Mouse (Mus musculus) gastrocnemius, postnatal 36 days (tissue): ENCODE measurements around the gene Mamdc4. TPM values are rescaled to one million over a fixed set of nuclear protein-coding genes. Genes with fewer than 3 reads are reported as not detected.

Source experiments
- DNase-seq, 2 experiments: peaks; one replicate each; pipeline ENCODE4 v3.0.0; 2022
- intact Hi-C: fragments of 180-260 bp; cut with DNase I; formaldehyde crosslinking; loops from one replicate; pipeline ENCODE4 v1.15.1; 2025
- long read RNA-seq, 2 experiments: library from polyadenylated mRNA; stranded (forward); transcript quantifications; one replicate each; pipeline ENCODE4 v2.0.0; 2021
- total RNA-seq, 2 experiments: library from RNA; stranded (reverse); gene quantifications; 2 replicates each; pipeline ENCODE4 v1.2.3; 2021

The Mamdc4 gene
- 1 to 10 TPM in 1 of 2 experiments, under 1 TPM in 1; 0.74 to 4.7 TPM for total RNA-seq
- long read RNA-seq, experiment 1, partial matches to known transcripts: 0 of 5 reads
- long read RNA-seq, experiment 1, other reads (novel, unspliced or antisense): 5 of 5 reads
- long read RNA-seq, experiment 2: 0 reads

GRCm38 (mm10) chr2:25574579-25575431 lies at the start of gene Mamdc4, which contains the start of gene Phpt1:
TSS of gene Mamdc4 (minus strand) at chr2:25574845.
TSS of gene Phpt1 (minus strand) at chr2:25575224.
- intact Hi-C loops: loop anchor here (5.0 kb wide), 1 partner anchor 153 kb away; the partner anchor contains the start of gene Fut7
- peak; percentile 93 to 96 for DNase-seq

DNA sequence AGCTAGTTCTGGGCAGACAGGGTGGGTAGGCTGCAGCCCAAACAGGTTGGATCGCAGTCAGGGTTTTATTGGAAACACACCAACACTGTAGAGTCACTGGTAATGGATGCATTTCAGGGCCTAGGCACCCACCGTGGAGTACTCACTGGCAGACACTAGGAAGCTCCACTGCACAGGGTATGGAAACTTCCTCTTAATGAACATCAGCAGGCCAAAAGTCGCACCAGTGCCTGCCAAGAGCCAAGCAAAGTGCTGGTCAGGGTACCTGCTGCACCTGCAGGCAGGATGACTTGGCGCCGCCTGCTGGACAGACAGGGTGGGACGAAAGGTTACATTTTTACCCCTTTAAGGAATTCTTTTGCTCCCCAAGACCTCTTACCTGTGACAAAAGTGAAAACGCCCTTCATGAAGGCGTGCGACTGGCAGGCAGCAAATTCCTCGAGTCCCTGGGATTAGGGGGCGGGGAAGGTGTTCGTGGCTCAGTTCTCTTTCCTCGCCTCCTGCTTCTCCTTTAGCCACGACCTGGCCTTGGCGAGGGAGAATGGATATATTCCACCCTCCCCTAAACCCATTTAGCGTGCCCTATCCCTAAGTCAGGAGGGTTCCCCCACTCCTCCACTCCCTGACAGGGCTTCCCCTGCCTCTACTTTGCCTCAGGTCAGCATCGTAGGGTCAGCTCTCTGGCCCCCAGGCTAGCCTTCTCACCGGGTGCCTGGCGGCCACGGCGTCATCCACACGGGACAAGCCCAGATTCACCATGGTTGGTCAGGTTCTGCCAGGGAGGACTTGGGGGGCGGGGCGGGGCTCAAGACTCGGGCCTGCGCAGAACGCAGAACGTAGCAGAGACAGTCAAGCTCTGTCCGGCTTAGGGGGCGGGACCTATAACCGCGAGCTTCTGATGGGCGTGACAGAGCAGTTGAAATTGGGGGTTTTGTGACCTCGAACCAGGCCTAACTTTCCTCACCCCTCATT lies 46.9 kb upstream of the Mamdc4 start, which contains the start of gene Tmem141:
Gene Tmem141, minus strand, starts transcription at position 777 of the 972 bp plus-strand sequence.
- intact Hi-C loops: no loop called here
- peak; percentile 78 to 88 for DNase-seq

DNA sequence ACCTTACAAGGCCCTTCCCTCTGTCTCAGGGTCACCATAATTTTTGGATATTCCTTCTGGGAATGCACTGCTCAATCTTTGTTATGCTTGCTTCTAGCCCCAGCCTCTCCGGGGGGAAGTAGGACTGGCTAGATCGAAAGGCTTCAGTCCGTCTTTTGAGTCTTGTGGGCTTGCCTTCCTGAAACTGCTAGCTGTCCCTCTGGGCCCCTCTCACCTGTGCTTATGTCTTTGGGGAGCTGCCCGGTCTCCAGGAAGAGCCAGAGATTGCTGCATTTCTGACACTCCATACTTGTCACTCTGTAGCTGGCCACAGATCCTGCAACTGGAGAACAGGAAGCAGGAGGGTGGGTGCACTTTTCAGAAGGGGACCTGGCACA lies 46.2 kb upstream of the Mamdc4 start:
- intact Hi-C loops: no loop called here
- DNase-seq: no peak

DNA sequence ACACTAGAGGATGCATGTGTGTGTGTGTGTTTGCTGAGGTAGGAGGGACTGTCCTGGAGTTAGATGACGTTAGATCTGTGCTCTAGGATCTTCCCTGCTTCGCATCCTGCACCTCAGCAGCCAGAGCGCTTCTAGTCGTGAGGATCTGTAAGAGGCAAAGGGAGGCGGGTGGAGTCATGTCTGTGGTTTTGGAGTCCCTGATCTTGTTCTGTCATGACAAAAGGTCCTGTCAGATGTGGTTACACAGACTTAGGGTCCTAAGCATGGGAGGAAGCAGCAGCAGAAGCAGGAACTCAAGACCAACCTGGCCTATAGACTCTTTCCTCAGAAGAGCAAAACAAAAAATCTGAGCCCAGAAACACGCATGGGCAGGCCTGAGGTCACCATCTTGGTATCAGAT lies 45.7 kb upstream of the Mamdc4 start:
- intact Hi-C loops: no loop called here
- no peak for DNase-seq

DNA sequence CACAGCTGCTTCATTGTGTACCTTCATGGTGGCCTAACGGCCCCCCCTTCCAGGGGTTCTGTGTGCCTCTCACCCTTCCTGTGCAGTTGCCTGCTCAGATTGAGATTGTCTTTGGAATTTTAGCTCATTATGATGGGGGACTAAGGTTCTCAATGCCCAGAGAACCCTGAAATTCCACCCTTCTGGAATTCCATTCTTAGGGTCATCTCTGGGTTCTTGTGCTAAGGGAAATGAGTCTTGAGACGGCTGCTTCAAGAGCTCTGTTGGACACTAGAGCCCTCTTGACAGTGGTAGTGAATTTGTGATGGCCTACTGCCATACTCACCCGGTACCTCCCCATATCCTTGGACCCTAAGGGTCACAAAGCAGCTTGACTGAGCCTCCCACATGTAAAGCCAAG lies 42.9 kb upstream of the Mamdc4 start, which contains the start of gene Ccdc183:
Gene Ccdc183, minus strand, starts transcription at position 101 of the 400 bp plus-strand sequence.
- intact Hi-C loops: no loop called here
- DNase-seq: no peak

DNA sequence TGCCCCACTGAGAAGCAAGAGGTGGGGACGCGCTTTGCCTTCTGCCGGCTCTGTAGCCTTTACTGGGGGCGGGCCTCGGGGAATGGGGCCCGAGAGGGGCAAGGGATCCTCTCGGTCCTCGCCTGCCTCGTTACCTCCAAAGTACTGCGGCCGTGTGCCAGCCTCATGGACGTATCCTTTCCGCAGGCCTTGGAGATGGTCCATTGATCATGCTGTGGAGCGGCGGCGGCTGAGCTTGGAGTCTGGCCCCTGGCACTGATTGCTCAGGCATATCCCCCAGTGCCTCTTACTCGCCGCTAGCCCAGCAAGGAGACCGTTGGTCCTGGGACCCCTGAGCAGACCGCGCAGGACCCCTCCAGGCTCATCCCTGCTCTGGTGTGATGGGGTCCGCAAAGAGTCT lies 41.8 kb upstream of the Mamdc4 start:
- intact Hi-C loops: no loop called here
- DNase-seq: no peak

DNA sequence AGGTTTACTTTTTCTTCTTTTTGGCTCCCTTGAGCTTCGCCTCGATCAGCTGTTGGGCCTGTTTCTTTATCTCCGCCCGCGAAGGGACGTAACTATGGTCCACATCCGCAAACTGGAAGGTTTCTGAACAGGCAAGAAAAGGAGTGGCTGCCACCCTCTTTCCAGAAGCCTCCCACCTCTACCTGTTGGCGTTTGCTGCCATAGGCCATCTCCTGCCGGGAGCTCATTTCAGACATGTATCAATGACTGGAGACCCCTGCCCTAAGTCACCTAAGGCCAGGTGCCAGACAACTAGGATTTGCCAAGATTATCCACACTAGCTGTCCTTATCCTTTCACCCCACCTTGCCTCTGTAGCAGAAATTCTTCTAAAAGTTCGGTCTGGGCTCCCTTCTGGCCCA lies 34.0 kb upstream of the Mamdc4 start:
- DNase-seq: no peak
- intact Hi-C loops: no loop called here

DNA sequence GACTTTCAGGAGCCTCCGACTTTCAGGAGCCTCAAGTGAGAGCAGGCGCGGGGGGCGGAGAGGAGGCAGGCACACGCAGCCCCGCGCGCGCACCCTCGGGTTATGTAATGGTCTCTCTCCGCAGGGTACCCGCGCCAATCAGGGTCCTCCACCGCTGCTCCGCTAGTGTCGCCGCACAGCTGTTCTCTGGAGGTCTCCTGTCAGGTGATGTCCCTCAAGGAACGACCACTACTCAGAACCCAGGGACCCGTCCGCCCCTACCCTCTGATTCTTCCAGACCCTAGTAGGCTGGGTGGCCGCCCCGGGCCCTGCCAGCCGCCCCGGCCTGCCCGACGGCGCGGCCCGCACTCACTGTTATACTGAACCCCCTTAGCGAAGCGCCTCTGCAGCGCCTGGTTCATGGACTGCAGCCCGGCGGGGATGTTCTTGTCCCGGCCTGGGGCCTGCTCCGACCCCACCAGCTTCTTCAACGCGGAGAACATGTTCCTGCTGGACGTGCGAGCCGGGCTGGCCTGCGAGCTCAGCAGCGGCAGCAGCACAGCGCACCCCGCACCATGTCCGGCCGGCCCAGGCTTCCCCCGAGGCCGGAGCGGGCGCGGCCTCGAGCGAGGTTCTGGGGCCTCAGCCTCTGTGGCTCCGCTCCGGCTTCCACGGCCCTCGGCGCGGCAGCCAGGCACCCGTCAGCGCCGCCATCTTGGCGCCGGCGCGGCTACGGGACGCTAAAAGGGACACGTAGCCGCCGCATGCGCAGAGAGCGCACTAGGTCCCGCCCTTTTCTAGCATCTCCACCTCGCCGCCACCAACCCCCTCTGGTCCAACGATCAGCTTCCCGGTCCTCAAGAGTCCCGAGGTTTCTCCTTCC lies 33.3 kb upstream of the Mamdc4 start, which contains the start of gene Rabl6:
Gene Rabl6, minus strand, starts transcription at position 761 of the 862 bp plus-strand sequence.
- intact Hi-C loops: no loop called here
- DNase-seq: peak; percentile 86 to 88

DNA sequence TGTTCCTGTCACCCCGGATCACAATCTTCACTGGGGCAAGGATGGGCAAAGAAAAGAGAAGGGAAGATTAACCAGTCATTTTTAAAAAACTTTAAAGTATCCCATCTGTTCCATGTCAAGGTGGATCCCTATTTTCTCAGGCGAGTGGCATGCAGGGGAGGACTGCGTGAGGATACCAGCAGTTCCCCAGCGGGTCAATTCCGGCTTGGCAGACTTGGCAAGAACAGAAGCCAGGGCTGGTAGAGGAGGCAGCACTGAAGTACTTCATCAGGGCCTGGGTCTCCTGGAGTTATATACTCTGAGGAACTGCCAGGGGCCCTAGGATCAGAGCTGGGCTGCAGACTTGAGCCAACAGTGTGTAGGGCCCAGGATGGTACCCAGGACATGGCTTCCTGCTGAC lies 27.9 kb upstream of the Mamdc4 start:
- intact Hi-C loops: no loop called here
- DNase-seq: no peak

DNA sequence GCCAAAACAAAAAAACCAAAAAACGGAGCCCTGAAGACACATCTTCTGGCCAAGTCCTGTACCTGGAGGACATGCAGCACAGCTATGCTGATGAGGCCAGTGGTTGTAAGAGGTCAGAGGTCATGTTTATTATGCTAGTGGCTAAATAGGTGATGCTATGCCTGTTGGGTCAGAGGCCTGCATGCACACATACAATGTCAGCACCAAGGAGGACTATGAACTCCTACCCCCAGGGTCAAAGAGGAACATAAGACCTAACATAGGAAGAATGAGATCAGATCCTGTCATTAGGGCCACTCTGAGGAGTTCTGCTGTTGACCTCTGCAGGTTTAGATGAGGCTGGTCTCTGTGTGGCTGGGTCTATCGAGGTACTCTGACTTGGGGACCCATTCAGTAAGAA lies 25.4 kb upstream of the Mamdc4 start:
- intact Hi-C loops: no loop called here
- no peak for DNase-seq

DNA sequence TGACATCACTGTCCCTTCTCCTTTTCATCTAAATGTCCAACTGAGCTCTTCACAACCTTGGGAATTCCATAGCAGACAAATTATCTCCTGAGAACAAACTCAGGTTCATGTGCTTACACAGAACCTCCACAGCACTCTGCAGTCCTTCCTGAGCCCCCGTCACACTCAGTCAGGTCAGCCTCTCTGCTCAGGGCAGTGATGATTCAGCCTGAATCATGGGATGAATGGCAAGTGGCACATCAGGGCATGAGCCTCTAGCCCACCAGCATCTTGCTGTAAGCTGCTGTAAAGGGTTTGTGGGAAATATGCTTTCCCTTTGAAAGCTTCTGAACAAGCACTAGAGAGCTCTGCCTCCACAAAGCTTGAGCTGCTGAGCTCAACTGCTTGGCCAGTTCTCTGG lies 24.1 kb upstream of the Mamdc4 start:
- DNase-seq: no peak
- intact Hi-C loops: no loop called here

DNA sequence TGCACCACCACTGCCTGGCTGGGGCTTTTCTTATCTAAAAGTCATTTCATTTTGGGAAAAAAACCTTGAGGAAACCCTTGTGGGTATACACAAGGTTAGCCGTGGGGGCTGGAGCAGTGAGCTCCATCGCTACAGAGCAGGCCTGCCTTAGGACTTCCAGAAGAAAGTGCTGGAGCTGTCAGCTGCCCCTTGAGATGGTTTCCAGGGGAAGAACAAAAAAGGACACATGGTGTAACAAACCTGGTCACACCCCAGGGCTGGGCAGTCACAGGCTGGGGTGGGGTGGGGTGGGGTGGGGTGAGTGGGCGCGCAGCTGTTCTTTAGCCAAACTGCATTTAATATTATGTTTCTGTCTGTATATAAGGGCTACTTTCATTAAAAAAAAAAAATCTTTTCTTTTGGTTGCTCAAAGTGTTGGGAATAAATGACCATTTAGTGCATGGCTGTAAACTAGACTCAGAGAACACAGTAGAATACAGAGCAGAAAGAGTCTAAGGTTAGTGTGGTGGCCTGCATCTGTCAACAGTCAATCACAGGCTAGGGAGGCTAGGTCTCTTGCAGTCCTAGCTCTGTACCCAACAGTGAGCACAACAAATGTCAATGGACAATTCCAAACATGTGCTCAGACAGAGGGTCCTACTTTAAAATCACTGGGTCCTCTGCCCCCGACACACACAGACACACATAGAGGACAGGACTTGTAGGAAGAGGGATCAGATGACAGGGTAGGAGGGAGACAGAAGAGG lies 22.3 kb upstream of the Mamdc4 start:
- intact Hi-C loops: no loop called here
- no peak for DNase-seq

GRCm38 (mm10) chr2:25591863-25592262 lies 17.2 kb upstream of the Mamdc4 start:
- intact Hi-C loops: no loop called here
- DNase-seq: no peak

GRCm38 (mm10) chr2:25588227-25588907 lies 13.7 kb upstream of the Mamdc4 start:
- intact Hi-C loops: no loop called here
- DNase-seq: no peak

DNA sequence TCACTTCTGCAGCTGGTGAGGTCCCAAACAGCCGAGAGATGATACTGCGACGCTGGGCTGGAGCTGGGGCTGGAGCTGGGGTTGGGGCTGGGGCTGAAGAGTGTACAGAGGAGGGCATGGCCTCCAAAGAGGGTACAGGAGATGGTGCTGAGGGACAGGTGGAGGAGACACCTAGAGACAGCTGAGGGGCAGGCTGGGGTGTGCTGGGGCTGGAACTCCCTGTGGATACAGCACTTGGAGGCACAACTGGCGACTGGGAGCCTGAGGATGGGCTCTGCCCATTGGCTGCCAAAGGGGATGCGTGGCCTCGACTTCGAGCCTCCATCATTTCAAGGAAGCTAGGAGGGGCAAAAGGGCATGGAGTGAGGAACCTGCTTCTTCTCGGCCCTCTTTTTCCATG lies 12.6 kb upstream of the Mamdc4 start:
- DNase-seq: no peak
- intact Hi-C loops: no loop called here

DNA sequence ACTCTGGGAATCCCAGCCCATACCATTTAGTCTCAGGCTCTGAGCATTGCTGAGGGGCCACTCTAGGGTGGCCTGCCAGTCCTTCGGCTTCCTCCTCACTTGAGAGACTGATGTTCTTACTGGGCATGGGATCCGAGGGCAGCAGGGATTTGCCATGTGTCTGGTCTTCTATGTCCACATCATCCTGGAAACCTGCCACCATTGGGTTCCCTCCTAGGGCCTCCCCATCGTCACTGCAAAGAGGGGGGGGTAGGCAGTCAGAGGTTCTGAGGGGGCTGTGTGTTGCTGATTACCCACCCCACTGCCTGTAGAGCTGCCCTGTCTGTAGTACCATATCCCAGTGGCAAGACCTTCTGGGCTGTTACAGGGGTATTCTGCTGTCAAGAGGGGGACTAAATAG lies 11.0 kb upstream of the Mamdc4 start:
- intact Hi-C loops: no loop called here
- DNase-seq: no peak

DNA sequence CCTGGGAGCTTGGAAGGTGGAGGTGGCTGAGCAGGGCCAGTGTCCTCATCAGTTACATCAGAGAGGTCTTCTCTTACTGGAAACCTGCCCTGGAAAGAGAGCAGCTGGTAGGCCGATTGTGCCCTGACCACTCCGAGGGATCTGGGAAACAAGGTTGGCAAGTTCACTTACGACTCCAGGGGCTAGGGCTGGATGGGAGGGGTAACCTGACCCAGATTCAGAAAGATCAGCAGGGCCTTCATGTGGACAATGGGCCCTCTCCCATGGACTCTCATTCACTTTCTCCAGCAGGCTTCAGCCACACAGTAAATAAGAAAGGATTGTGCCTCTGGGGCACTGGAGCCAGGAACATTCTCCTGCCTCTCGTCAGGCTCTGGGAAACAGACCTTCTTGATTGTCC lies 10.2 kb upstream of the Mamdc4 start:
- intact Hi-C loops: no loop called here
- no peak for DNase-seq

DNA sequence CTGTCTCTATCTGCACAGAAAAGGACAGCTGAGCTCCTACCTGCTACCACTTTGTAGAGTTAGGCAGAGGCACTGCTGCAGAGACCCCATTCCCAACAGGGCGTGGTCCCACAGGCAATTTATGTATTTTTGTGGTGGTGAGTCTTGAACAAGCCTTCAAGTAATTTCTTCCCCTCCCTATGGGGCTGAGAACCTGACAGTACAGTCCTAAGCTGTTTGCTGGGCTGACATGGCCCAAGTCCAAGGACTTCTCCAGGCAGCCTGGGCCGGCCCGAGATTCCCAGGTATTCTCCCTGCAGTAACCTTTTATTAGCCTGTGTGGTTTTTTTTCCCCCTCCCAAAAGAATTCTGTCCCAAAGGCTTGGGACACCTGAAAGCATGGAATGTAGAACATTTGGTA lies 9.5 kb upstream of the Mamdc4 start:
- intact Hi-C loops: no loop called here
- no peak for DNase-seq

- intact Hi-C loops: no loop called here
- no peak for DNase-seq
Measured at GRCm38 (mm10) chr2:25583571-25583970, 8.9 kb upstream of the Mamdc4 start.
